Mouse (Mus musculus) left cerebral cortex, postnatal 4 days (tissue): ENCODE measurements around the gene Vegfa. TPM values are rescaled to one million over a fixed set of nuclear protein-coding genes. Genes with fewer than 3 reads are reported as not detected.
"Not testable (repeated sequence)": the region's sequence is repeated elsewhere in the genome, so short reads cannot be mapped to it uniquely, and the experiment has no call there.

Experiments used
- DNase-seq: peaks from one replicate; pipeline ENCODE4 v3.0.0-alpha.2; 2022
- intact Hi-C: fragments of 180-260 bp; cut with DNase I; formaldehyde crosslinking; loops from one replicate; pipeline ENCODE4 v1.15.1; 2025
- total RNA-seq, 2 experiments: library from RNA; stranded (reverse); gene quantifications; 2 replicates each; pipeline ENCODE4 v1.2.3; 2021

The Vegfa gene
- total RNA-seq, 2 experiments from 2014 or later = 77.7 to 94.5 TPM

DNA sequence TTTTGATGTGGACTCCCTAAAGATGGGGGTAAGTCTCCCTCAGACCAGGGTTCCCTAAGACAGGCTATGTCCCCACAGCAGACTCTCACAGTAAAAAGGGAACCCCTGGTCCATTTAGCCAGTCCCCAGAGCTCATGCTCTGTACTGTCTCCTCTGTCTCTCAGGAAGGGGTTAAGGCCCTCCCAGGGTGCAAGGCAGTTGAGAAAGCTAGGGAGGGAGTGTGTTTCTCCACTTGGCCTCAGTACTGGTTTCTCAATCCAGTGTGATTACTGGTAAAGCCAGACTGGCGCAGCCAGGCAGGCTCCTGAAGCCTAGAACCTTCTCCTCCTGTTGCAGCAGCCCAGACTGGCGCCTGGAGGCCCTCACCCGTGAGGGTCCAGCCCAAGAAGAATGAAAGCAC is 26.7 kb downstream of the Vegfa start:
- no peak for DNase-seq
- intact Hi-C loops = no loop called here

DNA sequence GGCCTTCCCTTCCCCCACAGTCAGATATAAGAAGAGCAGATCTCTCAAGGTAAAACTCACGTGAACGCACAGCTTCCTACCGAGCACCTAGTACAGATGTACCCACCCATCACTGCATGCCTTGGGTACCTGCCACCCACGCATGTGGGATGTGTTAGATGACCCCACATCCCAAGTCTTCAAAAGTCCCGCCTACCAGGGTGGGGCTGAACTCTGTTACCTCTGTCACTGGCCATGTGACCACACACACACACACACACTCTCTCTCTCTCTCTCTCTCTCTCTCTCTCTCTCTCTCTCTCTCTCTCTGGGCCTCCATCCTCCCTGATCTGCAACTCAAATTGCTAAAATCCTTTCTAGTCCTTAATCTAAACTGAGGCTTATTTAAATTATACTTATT is 27.7 kb downstream of the Vegfa start:
- intact Hi-C loops = no loop called here
- no peak for DNase-seq

DNA sequence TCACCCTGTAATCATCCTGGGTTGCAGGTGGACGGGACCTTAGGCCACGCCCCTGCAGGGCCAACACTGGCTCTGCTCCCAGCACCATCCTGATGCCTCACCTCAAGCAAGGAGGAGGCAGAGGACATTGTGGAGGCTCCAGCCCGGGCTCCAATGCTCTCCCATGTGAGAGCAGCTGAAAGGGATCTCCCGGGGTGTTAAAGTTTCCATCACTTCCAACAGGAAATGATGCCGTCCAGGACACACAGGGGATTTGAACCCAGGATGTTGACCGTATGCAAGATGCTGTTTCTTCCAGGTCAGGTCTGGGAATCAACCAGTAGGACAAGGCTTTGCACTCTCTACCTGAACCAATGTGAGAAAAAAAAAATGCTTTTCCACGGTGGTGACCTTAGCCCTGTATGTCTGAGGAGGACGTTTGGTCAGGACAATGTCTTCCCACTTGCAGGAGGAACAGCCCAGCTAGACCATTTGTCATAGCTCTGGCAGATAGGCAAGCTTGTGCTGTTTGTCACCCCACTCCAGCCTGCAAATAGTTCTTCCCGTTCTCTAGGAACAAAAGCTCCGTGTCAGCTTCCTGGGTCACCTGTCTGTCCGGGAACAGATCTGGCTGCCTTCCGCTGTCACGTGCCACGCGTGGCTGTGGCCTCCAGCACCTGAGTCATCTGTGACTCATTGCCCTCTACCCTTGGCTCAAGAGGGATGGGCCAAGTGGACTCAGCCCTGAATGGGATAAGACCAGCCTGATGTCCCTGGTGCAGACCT is 28.3 kb downstream of the Vegfa start:
- no peak for DNase-seq
- intact Hi-C loops = no loop called here

DNA sequence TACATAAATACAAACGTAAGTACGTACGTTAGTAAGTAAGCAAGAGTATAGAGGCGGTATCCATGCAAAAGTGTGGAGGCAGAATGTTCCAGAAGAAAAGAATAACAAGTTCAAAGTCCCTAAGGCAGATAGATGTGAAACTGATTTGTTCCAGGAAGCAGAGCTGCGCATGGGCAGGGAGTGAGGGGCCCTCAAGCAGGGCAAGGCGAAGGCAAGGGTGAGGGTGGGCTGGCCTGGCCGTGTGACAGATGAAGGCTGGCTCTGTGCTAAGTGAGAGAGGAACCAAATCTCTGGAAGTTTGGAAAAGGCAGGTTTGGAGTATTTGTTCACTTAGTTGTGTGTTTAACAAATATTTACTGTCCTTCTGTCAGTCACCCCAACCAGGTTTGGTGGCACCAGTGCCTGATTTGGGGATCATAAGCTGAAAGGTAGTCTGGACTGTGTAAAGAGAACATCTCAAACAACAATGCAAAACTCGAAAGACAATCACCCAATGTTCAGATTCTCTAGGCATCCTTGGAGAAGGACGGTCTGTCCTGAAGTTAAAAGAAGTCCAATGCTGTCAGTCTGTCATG is 32.7 kb downstream of the Vegfa start:
- no peak for DNase-seq
- intact Hi-C loops = no loop called here

DNA sequence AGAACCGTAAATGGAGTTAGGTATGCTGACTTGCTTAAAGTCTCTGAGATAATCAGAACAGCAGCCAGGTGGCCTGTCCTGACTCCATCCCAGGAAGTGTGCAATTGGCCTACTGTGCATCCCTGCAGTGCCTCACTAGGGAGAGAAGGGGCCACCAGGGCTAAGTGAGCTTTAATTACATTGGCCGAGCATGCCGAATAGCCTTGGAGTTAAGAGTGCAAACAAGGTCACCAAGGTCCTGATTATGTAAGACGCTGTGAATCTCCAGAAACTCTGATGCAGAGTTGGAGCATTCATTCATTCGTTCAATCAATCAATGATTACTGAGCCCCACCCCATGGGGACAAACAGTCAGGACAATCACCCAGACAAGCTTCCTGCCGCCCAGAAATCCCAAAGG is 33.8 kb downstream of the Vegfa start:
- no peak for DNase-seq
- intact Hi-C loops = no loop called here

DNA sequence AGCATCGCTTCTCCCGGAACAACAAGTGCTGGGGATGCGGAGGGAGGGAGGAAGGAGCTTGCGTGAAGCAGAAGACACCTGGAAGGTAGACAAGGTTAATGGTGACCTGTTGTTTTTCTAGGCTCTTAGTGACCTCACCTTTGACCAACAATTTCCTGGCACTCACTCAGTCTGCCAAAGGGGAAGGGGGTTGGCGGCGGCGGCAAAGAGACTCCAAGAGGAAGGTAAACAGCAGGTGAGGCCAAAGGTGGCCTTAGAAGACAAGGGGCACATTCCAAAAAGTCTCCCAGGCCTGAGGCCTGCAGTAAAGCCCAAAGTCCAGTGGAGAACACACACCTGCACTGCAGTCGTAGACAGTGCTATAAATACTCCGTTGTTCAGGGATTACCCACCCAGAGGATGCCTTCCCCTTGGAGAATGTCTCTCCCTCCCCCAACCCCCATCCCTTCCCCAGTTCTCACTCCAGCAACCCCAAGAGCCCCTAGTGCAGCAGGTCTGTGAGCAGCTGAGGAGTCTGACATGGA is 35.2 kb downstream of the Vegfa start:
- intact Hi-C loops = no loop called here
- no peak for DNase-seq

DNA sequence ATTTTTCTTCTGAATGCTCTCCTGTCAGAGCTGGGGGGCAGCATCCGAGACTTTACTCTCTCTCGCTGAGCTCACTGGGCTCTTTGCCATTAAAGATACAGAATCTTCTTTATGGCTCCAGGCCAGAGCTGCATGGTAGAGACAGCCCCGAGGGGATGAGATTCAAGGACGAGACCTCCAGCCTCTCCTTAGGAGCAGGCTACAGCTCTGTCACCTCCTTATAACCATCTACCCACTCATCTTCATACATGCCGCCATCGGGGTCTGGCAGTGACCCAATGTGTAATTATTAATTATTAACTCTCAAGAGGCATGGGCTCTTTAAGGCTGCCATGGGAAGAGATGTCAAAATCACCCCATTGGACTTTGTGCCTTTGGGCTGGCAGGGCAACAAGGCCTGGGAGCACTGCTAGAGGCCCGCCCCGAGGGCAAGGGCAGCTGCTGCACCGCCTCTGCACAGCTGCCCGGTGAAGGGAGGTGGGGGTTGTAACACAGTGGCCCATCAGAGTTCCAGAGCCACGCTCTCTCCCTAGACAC is 37.8 kb downstream of the Vegfa start:
- peak; percentile 25 for DNase-seq
- intact Hi-C loops = no loop called here

DNA sequence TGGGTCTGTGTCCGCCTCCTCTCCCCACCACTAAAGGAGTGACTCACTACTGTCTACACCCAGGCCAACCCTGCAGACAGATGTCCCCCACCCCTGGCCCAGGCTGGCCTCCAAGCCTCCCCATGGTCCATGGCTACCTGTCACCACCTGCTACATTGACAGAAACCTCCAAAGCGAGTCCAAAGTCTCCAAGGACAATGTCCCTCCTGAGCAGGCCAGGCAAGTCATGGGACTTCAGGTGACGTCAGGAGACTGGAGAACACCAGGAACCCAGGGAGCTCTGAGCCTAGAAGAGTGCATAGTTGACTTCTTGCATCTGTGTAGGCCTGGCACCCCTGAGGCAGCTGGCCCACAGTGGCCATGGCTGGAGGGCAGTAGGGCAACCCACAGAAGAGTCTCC is 45.3 kb downstream of the Vegfa start:
- intact Hi-C loops = no loop called here
- DNase-seq = no peak

DNA sequence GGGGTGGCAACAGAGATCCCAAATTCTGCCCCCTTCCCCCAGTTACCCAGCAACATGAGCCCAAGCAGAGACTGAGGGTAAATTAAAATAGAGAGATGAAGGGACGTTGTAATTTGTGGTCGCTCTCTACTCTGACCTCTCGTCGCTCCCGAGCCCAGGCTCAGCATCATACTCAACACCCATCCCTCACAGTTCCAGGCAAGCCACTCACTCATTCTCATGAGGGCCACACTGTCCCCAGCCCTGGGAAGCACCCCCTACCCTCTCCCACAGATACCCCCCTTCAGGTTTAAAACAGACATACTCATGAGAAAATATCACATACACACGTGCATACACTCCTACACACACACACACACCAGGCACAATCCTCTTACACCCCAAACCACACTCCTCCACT is 45.8 kb downstream of the Vegfa start:
- intact Hi-C loops = no loop called here
- no peak for DNase-seq

DNA sequence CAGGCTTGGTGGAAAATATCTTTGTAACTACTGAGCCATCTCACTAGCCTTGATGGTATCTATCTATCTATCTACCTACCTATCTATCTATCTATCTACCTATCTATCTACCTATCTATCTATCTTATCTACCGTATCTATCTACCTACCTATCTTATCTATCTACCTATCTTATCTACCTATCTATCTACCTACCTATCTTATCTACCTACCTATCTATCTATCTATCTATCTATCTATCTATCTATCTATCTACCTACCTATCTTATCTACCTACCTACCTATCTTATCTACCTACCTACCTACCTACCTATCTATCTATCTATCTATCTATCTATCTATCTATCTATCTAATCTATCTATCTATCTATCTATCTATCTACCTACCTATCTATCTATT is 49.0 kb downstream of the Vegfa start:
- DNase-seq, intact Hi-C loops: not testable (repeated sequence)

DNA sequence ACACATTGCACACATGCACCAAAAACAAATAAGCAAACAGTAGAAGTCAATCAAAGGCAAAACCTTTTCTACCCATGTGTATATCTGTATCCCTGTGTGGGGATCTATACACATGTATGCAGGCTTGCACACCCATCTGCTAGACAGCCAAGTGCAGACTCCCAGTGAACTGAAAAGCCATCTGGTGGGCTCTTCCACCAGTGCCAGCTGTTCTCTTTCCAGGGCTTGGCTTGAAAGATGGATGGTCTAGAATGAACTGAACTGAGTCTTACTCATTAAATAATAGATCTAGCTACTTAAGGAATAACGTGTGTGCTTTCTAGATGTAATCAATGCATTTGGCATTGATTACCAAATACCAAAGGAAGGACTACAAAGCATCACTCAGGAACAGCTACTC is 50.3 kb downstream of the Vegfa start:
- intact Hi-C loops = no loop called here
- peak; percentile 29 for DNase-seq

DNA sequence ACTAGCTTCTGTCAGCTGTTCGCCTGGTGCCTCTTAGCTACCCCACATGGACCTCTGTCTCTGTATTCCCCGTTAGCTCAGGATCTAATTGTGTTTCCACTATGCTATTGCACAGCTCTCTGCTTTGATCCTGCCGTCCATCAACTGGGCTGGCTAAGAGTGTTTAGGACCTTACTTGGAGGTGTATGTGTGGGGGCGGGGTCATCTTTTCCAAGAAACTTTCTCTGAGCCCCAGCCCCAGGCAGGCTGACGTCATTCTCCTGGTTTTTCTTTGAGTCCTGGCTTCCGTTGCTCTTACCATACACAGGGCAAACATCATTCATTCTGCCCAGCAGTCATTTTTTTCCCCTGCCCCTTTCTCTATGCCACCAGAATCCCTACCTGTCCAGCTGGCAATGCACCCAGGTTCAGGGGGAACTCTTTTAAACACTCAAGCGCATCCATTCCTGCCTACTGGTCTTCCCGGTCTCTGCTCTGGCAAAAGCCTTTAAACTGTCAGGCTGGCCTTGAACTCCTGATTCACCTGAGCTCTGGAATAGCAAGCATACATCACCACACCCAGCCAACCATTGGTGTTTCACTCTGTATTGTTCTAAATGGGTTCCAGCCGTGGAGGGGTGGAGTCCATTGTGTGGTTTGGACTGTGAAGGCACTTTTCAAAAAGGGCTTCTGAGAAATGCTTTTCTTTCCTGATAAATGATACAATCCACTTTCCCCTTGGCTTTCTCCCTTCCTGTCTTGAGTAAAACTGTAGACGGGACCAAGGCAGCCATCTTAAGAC is 53.0 kb downstream of the Vegfa start:
- intact Hi-C loops = no loop called here

DNA sequence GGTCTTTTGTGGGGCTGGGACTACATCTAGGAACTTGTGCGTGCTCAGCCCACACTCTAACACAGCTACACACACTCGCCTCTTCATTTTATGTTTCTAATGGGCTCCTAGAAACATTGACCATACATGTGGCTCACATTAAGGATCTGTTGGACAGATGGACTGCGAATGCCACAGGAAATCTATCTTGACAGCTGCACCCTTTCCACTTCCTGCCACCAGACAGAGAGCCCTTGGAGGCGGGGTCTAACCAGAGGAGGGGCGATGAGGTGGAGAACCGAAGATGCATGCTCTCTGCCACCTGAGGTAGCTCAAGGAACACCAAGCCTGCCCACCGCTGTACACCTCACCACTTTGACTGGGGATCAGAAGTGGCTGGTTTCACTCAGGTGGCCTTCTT is 57.7 kb downstream of the Vegfa start:
- intact Hi-C loops = no loop called here
- DNase-seq = no peak

More for the DNA sequence above, 53.0 kb downstream of the Vegfa start:
- no peak for DNase-seq

DNA sequence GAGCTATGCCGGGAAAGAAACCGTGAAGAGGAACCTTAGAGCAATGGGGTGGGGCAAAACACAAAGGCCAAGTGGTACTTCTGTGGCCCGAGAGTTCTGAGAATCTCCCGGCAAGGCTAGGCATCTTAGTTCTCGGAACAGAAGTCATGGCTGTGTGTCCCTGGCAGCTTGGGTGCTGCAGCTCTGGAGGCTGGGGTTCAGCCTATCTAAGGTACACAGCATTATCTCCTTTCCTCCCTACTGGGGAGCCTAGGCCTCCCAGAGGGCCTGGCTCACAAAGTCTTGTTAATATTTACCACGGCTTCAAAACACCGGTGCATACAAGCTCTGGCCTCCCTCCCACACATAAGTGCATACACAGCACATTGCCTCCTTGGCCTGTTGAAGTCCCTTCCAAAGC is 59.0 kb downstream of the Vegfa start:
- DNase-seq = no peak
- intact Hi-C loops = no loop called here

DNA sequence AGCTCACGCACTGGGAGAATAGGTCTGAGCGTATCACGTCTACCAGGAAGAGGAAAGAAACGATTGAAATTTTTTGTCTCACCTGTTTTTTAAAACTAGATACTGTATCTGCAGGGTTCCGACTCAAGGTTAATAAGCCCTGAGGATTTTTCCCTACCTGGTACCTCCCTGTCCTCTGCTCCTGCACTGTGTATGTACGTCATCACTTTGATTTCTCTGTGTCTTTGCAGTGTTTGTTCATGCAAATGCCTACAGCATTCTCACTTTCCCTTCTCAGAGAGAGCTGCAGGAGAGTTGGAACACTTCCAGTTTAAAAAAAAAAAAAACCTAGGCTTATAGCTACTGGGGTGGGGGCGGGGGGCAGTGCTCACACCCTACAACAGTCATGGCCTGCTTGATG is 59.8 kb downstream of the Vegfa start:
- no peak for DNase-seq
- intact Hi-C loops = no loop called here

DNA sequence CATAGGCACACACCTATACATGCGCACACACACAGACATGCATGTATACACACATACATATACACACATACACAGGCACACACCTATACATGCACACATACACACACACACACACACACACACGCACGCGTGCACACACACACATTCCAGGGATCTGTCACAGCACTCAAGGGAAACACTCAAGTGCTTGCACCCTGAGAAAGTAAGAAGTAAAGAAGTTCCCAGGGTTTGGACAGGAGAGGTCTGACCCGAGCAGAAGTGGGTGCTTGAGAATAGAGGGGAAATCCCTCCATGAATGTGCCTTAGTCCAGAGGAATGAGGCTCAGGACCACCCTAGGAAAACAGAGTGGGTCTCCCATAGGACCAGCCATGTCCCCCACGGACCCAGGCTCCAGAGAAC is 60.4 kb downstream of the Vegfa start:
- intact Hi-C loops = no loop called here
- DNase-seq = no peak

DNA sequence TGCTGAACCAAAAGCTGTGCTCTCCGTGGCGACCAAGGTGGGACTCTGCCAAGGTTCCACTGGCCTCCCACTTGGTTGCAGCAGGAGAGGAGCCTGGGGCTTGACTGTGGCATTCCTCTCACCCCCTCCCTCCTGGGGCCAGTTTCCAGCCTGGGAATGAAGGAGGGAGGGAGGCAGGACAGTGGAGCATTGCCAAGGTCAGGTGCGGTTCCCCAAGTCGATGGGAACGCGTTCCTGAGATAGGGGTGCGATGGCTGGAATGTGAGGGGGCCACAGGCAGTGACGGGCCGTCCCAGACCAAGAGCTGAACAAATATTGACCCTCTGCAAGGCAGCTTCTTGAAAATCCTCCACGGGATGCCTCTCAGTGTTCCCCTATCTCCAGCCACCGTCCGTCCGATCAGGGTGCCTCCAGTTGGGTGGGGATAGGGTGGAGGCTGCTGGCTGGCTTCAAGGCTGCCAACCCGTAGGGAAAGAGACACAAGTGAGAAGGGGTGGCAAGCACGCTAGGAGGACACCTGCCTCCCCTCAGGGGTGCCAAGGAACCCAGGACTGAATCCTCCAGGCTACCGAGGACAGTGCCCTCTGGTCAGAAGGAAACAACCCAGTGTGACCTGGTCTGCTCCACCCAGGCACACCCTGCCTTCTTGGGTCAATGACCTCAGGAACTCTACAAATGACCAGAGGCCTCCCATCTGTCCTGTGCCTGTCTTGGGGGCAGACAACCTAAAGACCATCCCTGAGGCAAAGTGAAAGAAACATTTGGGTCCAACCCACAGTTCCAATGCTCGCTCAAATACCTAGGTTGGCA is 61.2 kb downstream of the Vegfa start:
- intact Hi-C loops = no loop called here
- DNase-seq = no peak

DNA sequence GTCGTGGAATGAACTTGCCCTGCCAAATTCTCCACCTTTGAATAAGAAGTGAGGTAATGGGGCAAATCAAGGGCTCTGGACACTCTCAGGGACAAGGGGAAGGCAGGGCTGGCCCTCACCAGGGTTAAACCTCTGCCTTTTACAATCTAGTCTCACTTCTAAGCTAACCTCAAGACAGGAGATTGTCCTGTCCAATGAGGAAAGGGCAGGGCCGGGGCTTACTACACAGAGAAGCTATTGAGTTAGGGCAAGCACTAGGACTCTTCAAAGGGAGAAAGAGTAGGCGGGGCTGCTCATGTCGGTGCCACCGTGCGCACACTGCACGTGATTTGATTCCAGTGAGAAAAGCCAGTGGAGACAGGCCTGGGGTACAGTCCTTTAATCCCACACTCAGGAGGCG is 62.6 kb downstream of the Vegfa start:
- intact Hi-C loops = no loop called here
- no peak for DNase-seq

DNA sequence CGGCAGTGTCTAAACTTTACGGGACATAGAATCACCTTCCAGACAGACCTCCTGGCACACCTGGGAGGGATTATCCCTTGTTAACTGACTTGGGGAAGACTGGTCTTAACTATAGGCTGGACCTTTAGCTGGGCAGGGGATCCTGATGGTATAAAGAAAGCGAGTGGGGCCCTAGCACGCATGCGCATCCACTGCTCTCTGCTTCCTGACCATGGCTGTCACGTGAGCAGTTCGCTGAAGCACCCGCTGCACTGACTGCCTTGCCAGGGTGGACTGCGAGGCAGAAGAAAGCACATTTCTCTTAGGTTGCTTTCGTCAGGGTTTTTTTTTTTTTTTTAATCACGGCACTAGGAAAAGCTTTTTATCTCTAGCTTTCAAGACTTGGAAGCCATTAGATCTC is 63.8 kb downstream of the Vegfa start:
- intact Hi-C loops = no loop called here

More for the DNA sequence above, 63.8 kb downstream of the Vegfa start:
- no peak for DNase-seq
